Mouse (Mus musculus): ENCODE data around the gene Fuz. TPM values are rescaled to one million over a fixed set of nuclear protein-coding genes. Genes with fewer than 3 reads are reported as not detected.
"Not testable (repeated sequence)": the region's sequence is repeated elsewhere in the genome, so short reads cannot be mapped to it uniquely, and the experiment has no call there.

Fuz gene
- polyA plus RNA-seq, 1 experiment from 2014 or later = 17.9 TPM

GRCm38 (mm10) chr7:44871774-44872173, 24.1 kb upstream of the Fuz start:
- 83% methylated on average over 2 of the region's 2 CpGs for WGBS
- not testable (repeated sequence) for H3K9me3 ChIP-seq; ATAC-seq (ENCODE audit: low read depth); H3K9ac ChIP-seq; H3K4me2 ChIP-seq; H3K27ac ChIP-seq (replicated peaks); H3K4me3 ChIP-seq; H3K27me3 ChIP-seq
- H3K36me3 ChIP-seq = peaks cover 17% of the 10 kb centered on the region
- peaks cover 27% of the 10 kb centered on the region for H3K4me1 ChIP-seq (replicated peaks)

- no peak overlapping the region for H3K9ac ChIP-seq
- H3K36me3 ChIP-seq = peaks cover 76% of the 10 kb centered on the region
- no peaks in the 10 kb centered on the region for H3K27me3 ChIP-seq
- WGBS = 87% methylated on average over 14 of the region's 14 CpGs
- H3K4me1 ChIP-seq (replicated peaks) = no peaks in the 10 kb centered on the region
- ATAC-seq (ENCODE audit: low read depth) = no peak
- no peak overlapping the region for H3K27ac ChIP-seq (replicated peaks)
- no peak overlapping the region for H3K4me2 ChIP-seq
- no peaks in the 10 kb centered on the region for H3K9me3 ChIP-seq
- H3K4me3 ChIP-seq = no peak overlapping the region
These were observed 18.0 kb upstream of the Fuz start for GRCm38 (mm10) chr7:44877833-44878232.

GRCm38 (mm10) chr7:44883036-44883435, 12.8 kb upstream of the Fuz start:
- Histone ChIP-seq H3K36me3 (peaks cover 90% of the 10 kb centered on the region), H3K27me3 (no peaks in the 10 kb centered on the region), H3K4me1 (replicated peaks) (peaks cover 4% of the 10 kb centered on the region), H3K4me2 (no peak overlapping the region), H3K27ac (replicated peaks) (no peak overlapping the region), H3K9ac (no peak overlapping the region), H3K9me3 (no peaks in the 10 kb centered on the region), H3K4me3 (no peak overlapping the region)
- no peak for ATAC-seq (ENCODE audit: low read depth)
- 100% methylated on average over 3 of the region's 3 CpGs for WGBS

GRCm38 (mm10) chr7:44884637-44885036, 11.2 kb upstream of the Fuz start:
- 98% methylated on average over 5 of the region's 5 CpGs for WGBS
- H3K4me1 ChIP-seq (replicated peaks) = peaks cover 20% of the 10 kb centered on the region
- H3K36me3 ChIP-seq = peaks cover 90% of the 10 kb centered on the region

GRCm38 (mm10) chr7:44886964-44887363, 8.9 kb upstream of the Fuz start:
- Histone ChIP-seq H3K4me2 (no peak overlapping the region), H3K27ac (replicated peaks) (no peak overlapping the region), H3K4me3 (no peak overlapping the region), H3K27me3 (no peaks in the 10 kb centered on the region), H3K36me3 (peaks cover 75% of the 10 kb centered on the region), H3K9ac (0 out of 2 replicates have a peak overlapping the region, but pooled peaks have one; percentile 8), H3K9me3 (no peaks in the 10 kb centered on the region), H3K4me1 (replicated peaks) (peaks cover 38% of the 10 kb centered on the region)
- no peak for ATAC-seq (ENCODE audit: low read depth)
- 87% methylated on average over 7 of the region's 7 CpGs for WGBS

More at GRCm38 (mm10) chr7:44884637-44885036, 11.2 kb upstream of the Fuz start:
- ATAC-seq (ENCODE audit: low read depth) = no peak
- Histone ChIP-seq H3K27ac (replicated peaks) (no peak overlapping the region), H3K9ac (no peak overlapping the region), H3K4me3 (no peak overlapping the region), H3K4me2 (no peak overlapping the region), H3K9me3 (no peaks in the 10 kb centered on the region), H3K27me3 (no peaks in the 10 kb centered on the region)

GRCm38 (mm10) chr7:44888256-44889105, 7.4 kb upstream of the Fuz start:
- no peak overlapping the region for H3K27ac ChIP-seq (replicated peaks)
- ATAC-seq (ENCODE audit: low read depth) = no peak
- WGBS = 87% methylated on average over 13 of the region's 13 CpGs
- no peaks in the 10 kb centered on the region for H3K9me3 ChIP-seq
- H3K4me3 ChIP-seq = no peak overlapping the region
- 0 out of 2 replicates have a peak overlapping the region, but pooled peaks have one; percentile 3 for H3K4me2 ChIP-seq
- peak overlapping the region; percentile 34; the same call in 1 of the 2 replicates for H3K9ac ChIP-seq
- H3K4me1 ChIP-seq (replicated peaks) = peaks cover 44% of the 10 kb centered on the region
- peaks cover 60% of the 10 kb centered on the region for H3K36me3 ChIP-seq
- H3K27me3 ChIP-seq = no peaks in the 10 kb centered on the region

GRCm38 (mm10) chr7:44890180-44890579, 5.7 kb upstream of the Fuz start:
- Histone ChIP-seq H3K9me3 (no peaks in the 10 kb centered on the region), H3K4me1 (replicated peaks) (peaks cover 61% of the 10 kb centered on the region), H3K27ac (replicated peaks) (no peak overlapping the region), H3K9ac (peak overlapping the region; percentile 96; the same call in 1 of the 2 replicates), H3K27me3 (no peaks in the 10 kb centered on the region), H3K4me2 (peak overlapping the region; percentile 98), H3K36me3 (peaks cover 44% of the 10 kb centered on the region), H3K4me3 (peak overlapping the region; percentile 93)
- no peak for ATAC-seq (ENCODE audit: low read depth)
- 93% methylated on average over 7 of the region's 7 CpGs for WGBS

GRCm38 (mm10) chr7:44890737-44891136, 5.1 kb upstream of the Fuz start:
- Histone ChIP-seq H3K9me3 (no peaks in the 10 kb centered on the region), H3K27me3 (no peaks in the 10 kb centered on the region), H3K4me1 (replicated peaks) (peaks cover 63% of the 10 kb centered on the region), H3K4me2 (peak overlapping the region; percentile 98), H3K9ac (peak overlapping the region; percentile 96), H3K4me3 (peak overlapping the region; percentile 93), H3K36me3 (peaks cover 38% of the 10 kb centered on the region), H3K27ac (replicated peaks) (no peak overlapping the region; the same call in 1 of the 2 replicates)
- WGBS = 70% methylated on average over 4 of the region's 4 CpGs
- no peak for ATAC-seq (ENCODE audit: low read depth)

- Histone ChIP-seq H3K36me3 (peaks cover 32% of the 10 kb centered on the region), H3K4me1 (replicated peaks) (peaks cover 68% of the 10 kb centered on the region), H3K4me3 (peak overlapping the region; percentile 93), H3K27ac (replicated peaks) (peak overlapping the region; percentile 98), H3K9ac (peak overlapping the region; percentile 96), H3K27me3 (no peaks in the 10 kb centered on the region), H3K9me3 (no peaks in the 10 kb centered on the region), H3K4me2 (peak overlapping the region; percentile 98)
- ATAC-seq (ENCODE audit: low read depth) = no peak
- WGBS = 23% methylated on average over 6 of the region's 6 CpGs
These were observed 4.3 kb upstream of the Fuz start for GRCm38 (mm10) chr7:44891611-44892010.

- H3K9me3 ChIP-seq = no peaks in the 10 kb centered on the region
- H3K4me3 ChIP-seq = peak within 1 kb of the TSS; percentile 93
- under 1% methylated on average over 56 of the region's 56 CpGs for WGBS
- no peaks in the 10 kb centered on the region for H3K27me3 ChIP-seq
- H3K9ac ChIP-seq = peak within 1 kb of the TSS; percentile 96
- H3K36me3 ChIP-seq = peaks cover 28% of the 10 kb centered on the region
- peak within 1 kb of the TSS; percentile 98 for H3K4me2 ChIP-seq
- peaks cover 73% of the 10 kb centered on the region for H3K4me1 ChIP-seq (replicated peaks)
- peak within 1 kb of the TSS; percentile 98 for H3K27ac ChIP-seq (replicated peaks)
- peak; percentile 64 for ATAC-seq (ENCODE audit: low read depth)
These were observed 3.5 kb upstream of the Fuz start, which contains the start of gene Med25 for GRCm38 (mm10) chr7:44892276-44892921. Gene Med25 (minus strand): TSS chr7:44892712.

- Histone ChIP-seq H3K9ac (peak overlapping the region; percentile 34; the same call in 1 of the 2 replicates), H3K4me1 (replicated peaks) (peaks cover 74% of the 10 kb centered on the region)
- WGBS = 11% methylated on average over 8 of the region's 8 CpGs
These were observed 2.7 kb upstream of the Fuz start for GRCm38 (mm10) chr7:44893197-44893596.

GRCm38 (mm10) chr7:44894175-44894574, 1.7 kb upstream of the Fuz start:
- H3K4me1 ChIP-seq (replicated peaks) = peaks cover 72% of the 10 kb centered on the region
- no peak overlapping the region for H3K4me3 ChIP-seq
- H3K4me2 ChIP-seq = no peak overlapping the region
- H3K27ac ChIP-seq (replicated peaks) = peak overlapping the region; percentile 98
- ATAC-seq (ENCODE audit: low read depth) = no peak
- peaks cover 18% of the 10 kb centered on the region for H3K36me3 ChIP-seq
- no peaks in the 10 kb centered on the region for H3K9me3 ChIP-seq
- no peaks in the 10 kb centered on the region for H3K27me3 ChIP-seq
- 89% methylated on average over 3 of the region's 3 CpGs for WGBS
- no peak overlapping the region for H3K9ac ChIP-seq

More at GRCm38 (mm10) chr7:44893197-44893596, 2.7 kb upstream of the Fuz start:
- Histone ChIP-seq H3K9me3 (no peaks in the 10 kb centered on the region), H3K27ac (replicated peaks) (peak overlapping the region; percentile 98), H3K27me3 (no peaks in the 10 kb centered on the region), H3K36me3 (peaks cover 23% of the 10 kb centered on the region), H3K4me3 (peak overlapping the region; percentile 93), H3K4me2 (peak overlapping the region; percentile 54)
- ATAC-seq (ENCODE audit: low read depth) = no peak

All from neural tube, embryonic 13.5 days (tissue).